Mouse (Mus musculus) heart, embryonic 14.5 days (tissue): Measurements from ENCODE around the gene Slc30a4. TPM values are rescaled to one million over a fixed set of nuclear protein-coding genes. Genes with fewer than 3 reads are reported as not detected.

Experiments
- ATAC-seq: fragments of 200-750 bp; cut with Nextera tagmentation; 2 replicates; pipeline ENCODE4 v1.8.0; 2017; ENCODE audit warnings: low read depth, moderate TSS enrichment; ENCODE audit not compliant: insufficient number of reproducible peaks, insufficient read depth, low FRiP score
- H3K27ac ChIP-seq, 2 experiments: fragments of 200-500 bp in 1 of 2; fragments of 300-500 bp in 1 of 2; sonication (generic) in 1 of 2; replicated peaks in 1 of 2; 2 replicates each; pipeline ENCODE4 v1.5.1; 2012 to 2014; ENCODE audit warnings: low read depth in 2 of 2, low read length in 2 of 2, control low read depth in 1 of 2, mild to moderate bottlenecking in 1 of 2, mixed read lengths in 1 of 2; ENCODE audit not compliant: control insufficient read depth in 1 of 2, insufficient read depth in 1 of 2
- H3K27me3 ChIP-seq: fragments of 300-500 bp; sonication (generic); 2 replicates; pipeline ENCODE4 v1.6.1; 2014; ENCODE audit warnings: mild to moderate bottlenecking, low read length, control low read depth; ENCODE audit not compliant: control insufficient read depth, insufficient read depth
- H3K36me3 ChIP-seq: fragments of 300-500 bp; sonication (generic); 2 replicates; pipeline ENCODE4 v1.6.1; 2014; ENCODE audit warnings: mild to moderate bottlenecking, control low read depth, low read length, mixed read lengths; ENCODE audit not compliant: control insufficient read depth, insufficient read depth
- H3K4me1 ChIP-seq, 2 experiments: fragments of 200-500 bp in 1 of 2; fragments of 300-500 bp in 1 of 2; sonication (generic) in 1 of 2; 2 replicates each; pipeline ENCODE4 v1.6.1; 2012 to 2014; ENCODE audit warnings: low read length in 2 of 2, control low read depth in 1 of 2, mixed read lengths in 1 of 2; ENCODE audit not compliant: control insufficient read depth in 2 of 2, insufficient read depth in 2 of 2
- H3K4me2 ChIP-seq: fragments of 300-500 bp; sonication (generic); 2 replicates; pipeline ENCODE4 v1.6.1; 2014; ENCODE audit warnings: mild to moderate bottlenecking, low read length
- H3K4me3 ChIP-seq, 2 experiments: fragments of 200-500 bp in 1 of 2; fragments of 300-500 bp in 1 of 2; sonication (generic) in 1 of 2; 2 replicates each; pipeline ENCODE4 v1.5.1; 2012 to 2014; ENCODE audit warnings: low read length in 2 of 2, mild to moderate bottlenecking in 2 of 2, control low read depth in 1 of 2, low read depth in 1 of 2, moderate library complexity in 1 of 2; ENCODE audit not compliant: control insufficient read depth in 1 of 2, insufficient read depth in 1 of 2
- H3K9ac ChIP-seq: fragments of 300-500 bp; sonication (generic); 2 replicates; pipeline ENCODE4 v1.6.1; 2014; ENCODE audit warnings: mild to moderate bottlenecking, low read length
- H3K9me3 ChIP-seq: fragments of 300-500 bp; sonication (generic); 2 replicates; pipeline ENCODE4 v1.6.1; 2016; ENCODE audit warnings: low read length, control low read depth; ENCODE audit not compliant: control insufficient read depth
- WGBS: fragments of 180-500 bp; shearing (Covaris S2); extraction: QIAGEN DNeasy Blood & Tissue Kit; methylation state at CpG from one replicate; pipeline ENCODE4 v1.1.7; 2014; 5-methylcytosine and 5-hydroxymethylcytosine counted together
- polyA plus RNA-seq: library from polyadenylated mRNA; unstranded; fragments of >200 nt; fragmentation: Nextera tagmentation; extraction: Ambion mirVana; gene quantifications from 2 replicates; pipeline ENCODE4 v1.2.1, GENCODE M21; 2014

Gene Slc30a4
- polyA plus RNA-seq, 1 experiment from 2014 or later, result 10.9 TPM

DNA sequence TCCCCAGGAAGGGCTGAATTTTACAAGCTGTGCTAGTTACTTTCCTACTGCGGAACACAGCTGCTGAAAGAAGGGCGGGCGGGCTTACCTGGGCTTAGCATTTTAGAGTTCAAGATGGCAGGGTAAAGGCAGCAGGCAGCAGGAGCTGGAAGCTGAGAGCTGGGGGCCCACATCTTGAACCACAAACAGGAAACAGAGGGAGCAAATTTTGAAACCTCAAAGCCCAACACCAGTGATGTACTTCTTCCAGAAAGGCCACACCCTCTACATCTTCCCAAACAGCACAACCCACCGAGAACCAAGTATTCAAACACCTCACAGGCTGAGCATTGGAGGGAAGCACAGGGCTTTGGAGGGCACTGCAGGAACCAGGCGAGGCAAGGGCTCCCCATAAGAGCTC lies 29.6 kb downstream of the Slc30a4 start:
- Histone ChIP-seq H3K4me3 (no peak overlapping the region), H3K27me3 (no peaks in the 10 kb centered on the region), H3K4me1 (no peaks in the 10 kb centered on the region), H3K9ac (no peak overlapping the region), H3K36me3 (no peaks in the 10 kb centered on the region), H3K4me2 (no peak overlapping the region), H3K9me3 (no peaks in the 10 kb centered on the region), H3K27ac (no peak overlapping the region)
- no peak for ATAC-seq
- WGBS, result 62% methylated on average over 5 of the region's 5 CpGs

DNA sequence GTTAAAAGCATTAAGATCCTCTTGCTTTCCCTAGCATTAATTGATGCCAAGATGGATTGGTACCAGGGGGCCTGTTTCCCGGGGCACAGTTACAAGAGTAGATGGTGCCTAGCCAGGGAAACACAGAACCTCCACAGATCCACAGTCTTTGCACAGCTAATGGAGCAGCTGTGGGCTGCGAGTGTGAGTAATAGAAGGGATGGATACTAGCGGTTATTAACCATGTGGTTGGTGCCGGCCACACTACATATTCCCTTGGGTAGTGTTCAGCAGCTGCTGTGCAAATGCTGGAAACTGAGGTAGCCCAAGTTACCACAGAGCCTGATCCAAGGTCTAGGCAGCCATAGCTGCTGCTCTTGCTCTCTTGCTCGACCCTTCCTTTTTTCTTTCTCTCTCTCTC lies 30.7 kb downstream of the Slc30a4 start:
- no peaks in the 10 kb centered on the region for H3K9me3 ChIP-seq
- H3K36me3 ChIP-seq, result no peaks in the 10 kb centered on the region
- 71% methylated on average over 5 of the region's 5 CpGs for WGBS
- H3K9ac ChIP-seq, result no peak overlapping the region
- no peak overlapping the region for H3K4me3 ChIP-seq
- no peak overlapping the region for H3K27ac ChIP-seq
- no peaks in the 10 kb centered on the region for H3K27me3 ChIP-seq
- H3K4me1 ChIP-seq, result no peaks in the 10 kb centered on the region
- no peak for ATAC-seq
- H3K4me2 ChIP-seq, result no peak overlapping the region

DNA sequence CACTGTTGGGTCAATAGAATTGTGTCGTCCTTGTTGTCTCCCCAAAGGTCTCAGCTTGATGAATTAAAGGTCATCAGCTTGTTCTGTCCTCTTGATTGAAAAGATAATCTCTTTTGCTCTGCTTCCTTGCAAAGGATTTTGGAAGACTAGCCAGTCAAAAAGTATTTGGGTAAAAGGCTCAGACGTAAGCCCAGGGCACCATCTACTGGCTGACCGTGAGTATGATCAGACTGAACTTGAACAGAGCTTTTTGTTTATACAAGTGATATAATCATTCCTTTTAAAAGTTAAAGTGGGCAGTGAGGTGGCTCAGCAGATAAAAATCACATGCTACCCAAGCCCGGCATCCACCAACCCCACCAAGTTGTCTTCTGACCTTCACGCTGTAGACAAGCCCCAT lies 34.6 kb downstream of the Slc30a4 start:
- no peak for ATAC-seq
- H3K4me2 ChIP-seq, result no peak overlapping the region
- H3K4me3 ChIP-seq, result no peak overlapping the region
- 37% methylated on average over 5 of the region's 5 CpGs for WGBS
- no peaks in the 10 kb centered on the region for H3K4me1 ChIP-seq
- no peaks in the 10 kb centered on the region for H3K9me3 ChIP-seq
- no peak overlapping the region for H3K27ac ChIP-seq
- H3K9ac ChIP-seq, result no peak overlapping the region
- H3K27me3 ChIP-seq, result no peaks in the 10 kb centered on the region
- H3K36me3 ChIP-seq, result no peaks in the 10 kb centered on the region

DNA sequence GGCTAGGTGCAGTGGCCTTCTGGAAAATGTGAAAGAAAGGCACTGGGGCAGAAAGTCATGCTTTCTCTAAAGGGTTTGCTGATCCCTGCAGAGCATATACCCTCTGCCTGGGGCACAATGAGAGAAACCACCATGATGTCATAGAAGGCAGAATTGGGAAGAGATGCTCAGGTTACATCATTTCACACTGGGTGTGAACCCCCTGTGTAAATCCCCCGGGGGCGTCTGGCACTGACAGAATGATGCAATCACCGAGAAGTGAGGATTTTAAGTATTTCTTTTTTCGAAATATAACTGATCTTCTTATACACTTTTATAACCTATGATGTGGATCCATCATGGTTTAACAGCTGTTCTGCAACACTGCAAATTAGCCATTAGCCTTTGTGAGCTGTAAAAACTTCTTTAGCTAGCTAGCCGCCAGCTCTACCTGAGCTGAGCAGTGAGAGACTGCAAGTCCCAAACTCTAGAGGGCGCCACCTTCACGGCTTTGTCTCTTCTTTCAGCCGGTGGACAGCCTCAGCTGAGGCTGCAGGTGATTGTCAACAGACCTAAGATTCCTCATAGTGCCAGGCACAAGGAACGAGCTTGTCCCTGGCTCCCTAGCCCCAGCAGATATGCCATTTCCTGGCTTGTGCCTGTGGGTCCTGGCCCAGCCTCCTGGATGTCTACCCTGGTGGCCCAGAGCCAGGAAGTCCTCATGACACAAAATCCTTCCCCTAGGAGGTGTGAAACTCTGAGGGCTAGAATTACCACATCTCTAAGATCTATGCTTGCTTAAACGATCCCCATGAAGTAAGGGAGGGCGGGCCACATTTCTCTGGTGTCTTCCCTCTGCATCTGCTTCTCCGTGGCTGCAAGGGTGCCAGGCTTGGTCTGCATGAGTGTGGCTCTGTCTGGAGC lies 36.2 kb downstream of the Slc30a4 start:
- H3K4me1 ChIP-seq, result no peaks in the 10 kb centered on the region
- 37% methylated on average over 12 of the region's 12 CpGs for WGBS
- H3K27ac ChIP-seq, result no peak overlapping the region
- H3K36me3 ChIP-seq, result no peaks in the 10 kb centered on the region
- no peaks in the 10 kb centered on the region for H3K9me3 ChIP-seq
- no peaks in the 10 kb centered on the region for H3K27me3 ChIP-seq
- no peak overlapping the region for H3K4me2 ChIP-seq
- no peak overlapping the region for H3K4me3 ChIP-seq
- no peak for ATAC-seq
- H3K9ac ChIP-seq, result no peak overlapping the region

GRCm38 (mm10) chr2:122665253-122665972 lies 37.0 kb downstream of the Slc30a4 start:
- WGBS, result 31% methylated on average over 6 of the region's 6 CpGs
- Histone ChIP-seq H3K9ac (no peak overlapping the region), H3K4me1 (no peaks in the 10 kb centered on the region), H3K4me3 (no peak overlapping the region), H3K4me2 (no peak overlapping the region), H3K27me3 (no peaks in the 10 kb centered on the region), H3K27ac (no peak overlapping the region), H3K36me3 (no peaks in the 10 kb centered on the region), H3K9me3 (no peaks in the 10 kb centered on the region)
- no peak for ATAC-seq

DNA sequence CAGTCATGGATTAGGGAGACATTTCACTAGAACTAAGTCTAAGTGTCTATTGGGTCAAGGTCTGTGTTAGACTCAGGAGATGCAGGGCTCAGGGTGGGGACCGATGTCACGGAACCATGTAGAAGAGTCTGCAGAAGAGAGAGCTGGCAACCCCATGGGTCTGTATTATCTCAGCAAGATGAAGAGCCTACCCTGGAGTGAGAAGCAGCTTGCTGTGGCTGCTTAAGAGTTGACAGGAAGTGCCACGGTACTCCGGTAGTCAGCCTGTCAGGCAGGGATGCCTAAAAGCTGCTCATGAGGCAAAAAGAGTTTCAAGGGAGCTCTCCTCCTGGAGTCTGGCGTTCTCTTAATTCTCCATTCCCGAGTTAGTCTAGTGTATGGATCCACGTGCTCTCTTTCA lies 42.6 kb downstream of the Slc30a4 start:
- H3K4me3 ChIP-seq, result no peak overlapping the region
- 71% methylated on average over 7 of the region's 7 CpGs for WGBS
- no peaks in the 10 kb centered on the region for H3K9me3 ChIP-seq
- no peaks in the 10 kb centered on the region for H3K27me3 ChIP-seq
- no peak for ATAC-seq
- H3K27ac ChIP-seq, result no peak overlapping the region
- no peaks in the 10 kb centered on the region for H3K36me3 ChIP-seq
- H3K9ac ChIP-seq, result no peak overlapping the region
- no peak overlapping the region for H3K4me2 ChIP-seq
- no peaks in the 10 kb centered on the region for H3K4me1 ChIP-seq

GRCm38 (mm10) chr2:122657707-122658524 lies 44.5 kb downstream of the Slc30a4 start:
- Histone ChIP-seq H3K9ac (no peak overlapping the region), H3K4me2 (no peak overlapping the region), H3K27me3 (no peaks in the 10 kb centered on the region), H3K36me3 (no peaks in the 10 kb centered on the region), H3K4me3 (no peak overlapping the region), H3K27ac (no peak overlapping the region), H3K4me1 (no peaks in the 10 kb centered on the region), H3K9me3 (no peaks in the 10 kb centered on the region)
- 79% methylated on average over 11 of the region's 11 CpGs for WGBS
- ATAC-seq, result no peak
